Mouse (Mus musculus): Measurements from ENCODE around the gene Haghl.

DNA sequence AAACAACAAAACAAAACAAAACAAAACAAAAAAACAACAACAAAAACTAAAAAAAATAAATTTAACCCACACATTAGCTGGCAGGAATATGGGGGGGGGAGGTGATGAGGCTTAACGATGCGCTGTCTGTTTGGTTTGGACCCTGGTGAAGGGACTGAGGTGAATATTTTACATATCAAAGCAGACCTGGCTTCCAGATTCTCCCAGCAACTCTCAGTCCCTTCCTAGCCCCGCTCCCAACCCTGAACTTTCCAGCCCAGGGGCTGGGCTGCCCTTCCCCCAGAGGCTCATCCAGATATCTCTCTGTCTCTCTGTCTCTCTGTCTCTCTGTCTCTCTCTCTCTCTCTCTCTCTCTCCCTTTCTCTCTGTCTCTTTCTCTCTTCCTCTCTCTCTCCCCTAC is 22.9 kb downstream of the Haghl start:
- no peak for TF ChIP-seq POLR2A (IDR thresholded peaks at IDR 0.05; ENCODE audit: borderline replicate concordance, extremely low read depth, insufficient read depth, insufficient read length, poor library complexity, severe bottlenecking)
- TF ChIP-seq CTCF (IDR thresholded peaks at IDR 0.05; ENCODE audit: borderline replicate concordance, extremely low read depth, insufficient read depth, insufficient read length), result no peak

Measured in brain, embryonic 14.5 days (tissue).